Mouse (Mus musculus) intestine, embryonic 16.5 days (tissue): Measurements from ENCODE around the gene Zfp688. TPM values are rescaled to one million over a fixed set of nuclear protein-coding genes. Genes with fewer than 3 reads are reported as not detected.
"Not testable (repeated sequence)": the region's sequence is repeated elsewhere in the genome, so short reads cannot be mapped to it uniquely, and the experiment has no call there.

ENCODE experiments used
- ATAC-seq: fragments of 200-750 bp; cut with Nextera tagmentation; 2 replicates; pipeline ENCODE4 v1.8.0; 2017; ENCODE audit warnings: moderate TSS enrichment, moderate library complexity
- H3K27ac ChIP-seq: fragments of 300-500 bp; sonication (generic); 2 replicates; pipeline ENCODE4 v1.5.1; 2014; ENCODE audit warnings: mild to moderate bottlenecking, low read length
- H3K27me3 ChIP-seq: fragments of 300-500 bp; sonication (generic); replicated peaks from 2 replicates; pipeline ENCODE4 v1.6.1; 2014; ENCODE audit warnings: low read length, control low read depth, mixed read lengths; ENCODE audit not compliant: control insufficient read depth, insufficient read depth
- H3K36me3 ChIP-seq: fragments of 300-500 bp; sonication (generic); 2 replicates; pipeline ENCODE4 v1.6.1; 2014; ENCODE audit warnings: low read length, control low read depth; ENCODE audit not compliant: control insufficient read depth, insufficient read depth
- H3K4me1 ChIP-seq: fragments of 300-500 bp; sonication (generic); 2 replicates; pipeline ENCODE4 v1.6.1; 2014; ENCODE audit warnings: low read length, control low read depth, mixed read lengths; ENCODE audit not compliant: control insufficient read depth, insufficient read depth
- H3K4me2 ChIP-seq: fragments of 300-500 bp; sonication (generic); 2 replicates; pipeline ENCODE4 v1.6.1; 2014; ENCODE audit warnings: low read depth, low read length, control low read depth
- H3K4me3 ChIP-seq: fragments of 300-500 bp; sonication (generic); 2 replicates; pipeline ENCODE4 v1.5.1; 2014; ENCODE audit warnings: mild to moderate bottlenecking, low read length
- H3K9ac ChIP-seq: fragments of 300-500 bp; sonication (generic); 2 replicates; pipeline ENCODE4 v1.6.1; 2014; ENCODE audit warnings: low read depth, low read length
- H3K9me3 ChIP-seq: fragments of 300-500 bp; sonication (generic); 2 replicates; pipeline ENCODE4 v1.6.1; 2016; ENCODE audit warnings: low read length, control low read depth; ENCODE audit not compliant: control insufficient read depth
- WGBS: fragments of 180-500 bp; shearing (Covaris S2); extraction: QIAGEN DNeasy Blood & Tissue Kit; methylation state at CpG from one replicate; pipeline ENCODE4 v1.1.7; 2014; 5-methylcytosine and 5-hydroxymethylcytosine counted together
- polyA plus RNA-seq: library from polyadenylated mRNA; unstranded; fragments of >200 nt; fragmentation: Nextera tagmentation; extraction: Ambion mirVana; gene quantifications from 2 replicates; pipeline ENCODE4 v1.2.1, GENCODE M21; 2015

Zfp688 gene
- polyA plus RNA-seq, 1 experiment from 2014 or later = 20.8 TPM

GRCm38 (mm10) chr7:127393157-127393943 is 28.5 kb downstream of the Zfp688 start, which contains the start of gene E430018J23Rik:
TSS of gene E430018J23Rik (minus strand) at chr7:127393629.
- ATAC-seq = peak; percentile 95
- Histone ChIP-seq H3K36me3 (peaks cover 11% of the 10 kb centered on the region), H3K4me1 (peaks cover 7% of the 10 kb centered on the region), H3K27me3 (no peaks in the 10 kb centered on the region), H3K4me2 (peak within 1 kb of the TSS; percentile 79), H3K4me3 (peak within 1 kb of the TSS; percentile 75), H3K9me3 (no peaks in the 10 kb centered on the region), H3K27ac (peak within 1 kb of the TSS; percentile 95), H3K9ac (peak within 1 kb of the TSS; percentile 86)
- WGBS = under 1% methylated on average over 45 of the region's 45 CpGs

DNA sequence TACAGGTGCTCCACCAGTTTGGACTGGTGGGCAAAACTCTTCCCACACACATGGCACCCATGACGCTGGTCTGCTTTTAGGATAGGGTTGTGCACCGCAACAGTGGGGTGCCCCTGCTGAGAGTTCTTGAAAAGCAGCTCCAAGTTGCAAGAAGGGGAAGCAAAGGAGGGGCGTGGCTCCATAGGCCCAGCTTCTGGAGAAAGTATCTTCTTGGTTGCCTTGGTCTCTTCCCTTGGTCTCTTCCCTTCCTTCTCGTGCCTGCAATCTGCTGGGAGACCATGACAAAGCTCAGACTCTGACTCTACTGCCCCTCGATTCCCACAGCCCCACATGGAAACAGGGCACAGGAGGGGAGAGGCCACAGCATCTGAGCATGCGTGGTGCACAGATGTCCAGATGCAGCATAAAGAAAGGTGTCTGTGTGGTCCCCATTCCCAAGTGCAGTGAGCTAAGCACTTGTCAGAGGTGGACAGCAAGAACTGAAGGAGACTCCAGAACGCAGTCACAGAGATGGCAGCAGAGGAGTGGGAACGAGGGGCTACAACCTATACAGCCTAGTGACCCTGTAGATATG is 29.5 kb downstream of the Zfp688 start:
- Histone ChIP-seq H3K4me3 (peak overlapping the region; percentile 75), H3K36me3 (peaks cover 11% of the 10 kb centered on the region), H3K4me2 (peak overlapping the region; percentile 79), H3K9me3 (no peaks in the 10 kb centered on the region), H3K27me3 (no peaks in the 10 kb centered on the region), H3K9ac (peak overlapping the region; percentile 86), H3K4me1 (peaks cover 7% of the 10 kb centered on the region), H3K27ac (no peak overlapping the region)
- 0 out of 2 replicates have a peak, but pooled peaks have one; percentile 1 for ATAC-seq
- 81% methylated on average over 8 of the region's 8 CpGs for WGBS

- Histone ChIP-seq H3K4me3 (no peak overlapping the region), H3K27me3 (no peaks in the 10 kb centered on the region), H3K9ac (no peak overlapping the region), H3K4me1 (peaks cover 7% of the 10 kb centered on the region), H3K4me2 (no peak overlapping the region), H3K27ac (no peak overlapping the region), H3K36me3 (peaks cover 11% of the 10 kb centered on the region), H3K9me3 (no peaks in the 10 kb centered on the region)
- WGBS = 95% methylated on average over 16 of the region's 16 CpGs
- ATAC-seq = no peak
Measured at GRCm38 (mm10) chr7:127391538-127391937, 30.3 kb downstream of the Zfp688 start.

DNA sequence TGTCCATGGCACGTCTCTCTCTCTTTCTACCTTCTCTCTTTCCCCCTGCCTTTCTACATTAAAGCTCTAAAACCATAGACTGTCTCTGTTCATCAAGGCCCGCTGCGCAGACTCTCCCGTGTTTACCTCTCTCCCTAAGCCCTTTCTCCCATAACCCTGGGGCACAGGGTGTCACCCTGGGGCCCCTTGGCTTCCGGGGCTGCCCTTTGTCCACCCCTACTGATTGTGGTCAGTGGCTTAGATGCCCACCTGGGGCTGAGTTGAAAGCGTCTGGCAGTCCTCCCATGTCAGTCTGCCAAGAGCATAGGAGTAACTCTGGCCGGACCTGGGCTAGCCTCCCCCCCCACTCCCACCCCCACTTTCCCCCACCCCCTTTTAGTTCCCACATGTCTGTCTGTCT is 31.6 kb downstream of the Zfp688 start:
- H3K36me3 ChIP-seq = peaks cover 14% of the 10 kb centered on the region
- H3K27me3 ChIP-seq = no peaks in the 10 kb centered on the region
- no peak overlapping the region for H3K4me3 ChIP-seq
- no peak overlapping the region for H3K27ac ChIP-seq
- 74% methylated on average over 7 of the region's 7 CpGs for WGBS
- H3K4me1 ChIP-seq = peaks cover 7% of the 10 kb centered on the region
- H3K9ac ChIP-seq = no peak overlapping the region
- no peak for ATAC-seq
- no peak overlapping the region for H3K4me2 ChIP-seq
- no peaks in the 10 kb centered on the region for H3K9me3 ChIP-seq

DNA sequence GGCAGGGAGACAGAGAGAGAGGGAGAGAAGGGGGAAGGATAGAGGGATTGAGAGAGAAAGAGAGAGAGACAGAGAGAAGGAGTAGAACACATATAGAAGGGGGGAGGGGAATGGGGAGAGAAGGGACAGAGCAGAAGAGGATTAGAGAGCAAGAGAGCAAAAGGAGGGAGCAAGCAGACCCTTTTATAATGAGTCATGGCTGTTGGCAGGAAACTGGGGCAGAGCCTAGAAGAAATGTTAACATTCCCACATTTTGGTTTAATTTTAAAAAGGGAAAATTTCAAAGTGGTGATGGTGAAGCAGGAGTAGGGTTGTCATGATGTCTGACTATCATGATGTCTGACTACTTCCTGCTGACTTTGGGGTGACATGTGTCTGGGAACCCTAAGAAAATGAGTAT is 33.7 kb downstream of the Zfp688 start:
- not testable (repeated sequence) for H3K4me1 ChIP-seq, H3K27ac ChIP-seq, H3K27me3 ChIP-seq, H3K9me3 ChIP-seq, ATAC-seq, H3K4me2 ChIP-seq, H3K4me3 ChIP-seq, H3K9ac ChIP-seq
- H3K36me3 ChIP-seq = peaks cover 23% of the 10 kb centered on the region

- 8% methylated on average over 38 of the region's 38 CpGs for WGBS
- Histone ChIP-seq H3K9ac (peak within 1 kb of the TSS; percentile 78), H3K4me2 (peak within 1 kb of the TSS; percentile 73), H3K27ac (0 out of 2 replicates have a peak within 1 kb of the TSS, but pooled peaks have one; percentile 63), H3K27me3 (no peaks in the 10 kb centered on the region), H3K4me1 (no peaks in the 10 kb centered on the region), H3K4me3 (peak within 1 kb of the TSS; percentile 66), H3K36me3 (peaks cover 18% of the 10 kb centered on the region), H3K9me3 (no peaks in the 10 kb centered on the region)
- peak; percentile 88 for ATAC-seq
Measured at GRCm38 (mm10) chr7:127386641-127387392, 35.1 kb downstream of the Zfp688 start, which contains the start of gene 9130019O22Rik. TSS of gene 9130019O22Rik (minus strand) at chr7:127387166.

- WGBS = 92% methylated on average over 4 of the region's 4 CpGs
- not testable (repeated sequence) for H3K9me3 ChIP-seq, H3K27ac ChIP-seq, H3K4me1 ChIP-seq, H3K27me3 ChIP-seq, H3K4me3 ChIP-seq, ATAC-seq, H3K4me2 ChIP-seq, H3K9ac ChIP-seq
- peaks cover 12% of the 10 kb centered on the region for H3K36me3 ChIP-seq
Measured at GRCm38 (mm10) chr7:127385560-127385959, 36.3 kb downstream of the Zfp688 start.

DNA sequence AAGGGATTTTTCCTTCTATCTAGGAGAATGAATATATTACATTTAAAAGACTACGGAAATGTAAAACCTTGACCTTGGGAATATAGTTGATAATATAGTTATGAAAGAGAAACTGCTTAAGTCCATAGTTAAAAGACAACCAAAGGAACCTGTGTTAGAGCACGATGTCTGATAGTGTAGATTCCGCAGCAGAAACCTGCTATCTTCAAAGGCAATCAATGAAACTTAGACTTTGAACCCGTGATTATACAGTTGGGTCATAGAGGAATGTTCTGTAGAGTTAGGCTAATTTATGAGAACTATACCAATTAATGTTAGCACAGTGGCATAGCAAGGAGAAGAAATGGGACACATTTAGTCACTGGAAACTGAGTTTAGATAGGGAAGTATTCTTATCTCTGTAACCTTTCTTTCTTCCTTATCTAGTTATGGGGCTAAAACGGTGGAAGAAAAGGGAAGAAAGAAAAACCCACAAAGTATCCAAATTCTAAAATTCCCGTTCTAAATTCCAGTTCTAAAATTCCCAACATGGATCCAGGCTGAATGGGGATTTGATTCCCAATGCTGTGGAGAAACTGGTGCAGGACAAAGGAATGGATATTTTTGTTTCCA is 43.5 kb downstream of the Zfp688 start:
- Histone ChIP-seq H3K4me3 (no peak overlapping the region), H3K9me3 (0 out of 2 replicates have a peak, but pooled peaks cover 3% of the 10 kb centered on the region), H3K4me1 (peaks cover 3% of the 10 kb centered on the region; the same call in 1 of the 2 replicates), H3K27ac (peak overlapping the region; percentile 79), H3K9ac (no peak overlapping the region), H3K36me3 (peaks cover 8% of the 10 kb centered on the region; the same call in 1 of the 2 replicates), H3K27me3 (no peaks in the 10 kb centered on the region), H3K4me2 (no peak overlapping the region)
- ATAC-seq = peak; percentile 71
- 47% methylated on average over 6 of the region's 6 CpGs for WGBS
